Mouse (Mus musculus): Measurements from ENCODE around the gene Zranb3. TPM values are rescaled to one million over a fixed set of nuclear protein-coding genes. Genes with fewer than 3 reads are reported as not detected.

The Zranb3 gene
- total RNA-seq, 2 experiments from 2014 or later, result 6.9 to 7.6 TPM

Other genes starting within 250 kb of the Zranb3 start
- 1 to 10 TPM; 4.4 to 8.7 TPM for gene Map3k19, start 248.0 kb downstream of the Zranb3 start, total RNA-seq (2021)
- 10 to 100 TPM; 72.2 to 78.2 TPM for gene Rab3gap1, start 234.3 kb downstream of the Zranb3 start, total RNA-seq (2021)
- 100 to 1,000 TPM; 419 to 573 TPM for gene R3hdm1, start 254 bp upstream of the Zranb3 start, total RNA-seq (2021)
- 10 to 100 TPM; 43.1 to 48.9 TPM for gene Ubxn4, start 140.9 kb upstream of the Zranb3 start, total RNA-seq (2021)
- gene Lct, start 225.3 kb upstream of the Zranb3 start, total RNA-seq (2021), result 1 to 10 TPM; 1.7 to 2.7 TPM

Data from left cerebral cortex, postnatal 36 days (tissue).